Mouse (Mus musculus): ENCODE measurements around the gene D1Ertd622e.

- TF ChIP-seq CTCF (IDR thresholded peaks at IDR 0.05; ENCODE audit: control insufficient read depth, insufficient read depth, low read length) (no peak), POLR2A (IDR thresholded peaks at IDR 0.05; ENCODE audit: borderline replicate concordance, control insufficient read depth, low read depth, low read length) (no peak)
Measured at GRCm38 (mm10) chr1:97611747-97612146, 50.1 kb downstream of the D1Ertd622e start.

Data from bone marrow, adult 2 months (tissue).